Mouse (Mus musculus) heart, adult 2 months (tissue): ENCODE results near the gene Psme3.

ENCODE experiments used
- CTCF ChIP-seq: fragments of 200-600 bp; IDR thresholded peaks from 2 replicates; pipeline ENCODE4 v1.8.1; 2022; ENCODE audit warnings: antibody characterized with exemption, mild to moderate bottlenecking, moderate library complexity
- POLR2A ChIP-seq: fragments of 200-500 bp; IDR thresholded peaks from 2 replicates; pipeline ENCODE4 v1.6.1; 2011; ENCODE audit warnings: mild to moderate bottlenecking, low read depth, low read length, control low read depth; ENCODE audit not compliant: insufficient read depth

- TF ChIP-seq CTCF (no peak), POLR2A (no peak)
Observed at GRCm38 (mm10) chr11:101332537-101332936, 16.5 kb downstream of the Psme3 start.
